Mouse (Mus musculus) 416B (cell line): Measurements from ENCODE around the gene Pdp2.
"Not testable (repeated sequence)": the region's sequence is repeated elsewhere in the genome, so short reads cannot be mapped to it uniquely, and the experiment has no call there.

Experiments
- DNase-seq: peaks from one replicate; pipeline ENCODE4 v3.0.0; 2011; ENCODE audit warnings: low read depth

Pdp2 gene

GRCm38 (mm10) chr8:104591133-104591834 is at the start of gene Pdp2:
Pdp2 (plus strand) TSS chr8:104591451.
- DNase-seq: peak; percentile 98

DNA sequence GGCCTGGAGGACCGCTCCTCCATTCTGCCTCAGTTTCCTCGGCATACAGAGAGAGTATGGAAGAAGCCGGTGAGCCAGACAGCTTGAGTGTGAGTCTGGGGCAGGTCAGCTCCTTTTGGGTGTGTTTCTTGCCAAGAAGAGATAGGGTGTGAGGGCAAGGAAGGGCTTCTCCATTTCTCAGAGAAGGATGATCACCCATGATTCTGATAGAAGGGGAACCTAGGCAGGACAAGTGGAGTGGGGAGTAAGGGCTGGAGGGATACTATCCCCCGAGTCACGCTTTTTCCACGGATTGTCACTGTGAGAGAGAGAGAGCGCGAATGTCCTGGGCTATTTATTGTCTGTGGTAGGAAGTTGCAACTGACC is 49.8 kb upstream of the Pdp2 start:
- DNase-seq: no peak

- DNase-seq: no peak
These were observed 49.1 kb upstream of the Pdp2 start for GRCm38 (mm10) chr8:104542160-104542559.

- no peak for DNase-seq
These were observed 47.7 kb upstream of the Pdp2 start for GRCm38 (mm10) chr8:104543440-104544045.

DNA sequence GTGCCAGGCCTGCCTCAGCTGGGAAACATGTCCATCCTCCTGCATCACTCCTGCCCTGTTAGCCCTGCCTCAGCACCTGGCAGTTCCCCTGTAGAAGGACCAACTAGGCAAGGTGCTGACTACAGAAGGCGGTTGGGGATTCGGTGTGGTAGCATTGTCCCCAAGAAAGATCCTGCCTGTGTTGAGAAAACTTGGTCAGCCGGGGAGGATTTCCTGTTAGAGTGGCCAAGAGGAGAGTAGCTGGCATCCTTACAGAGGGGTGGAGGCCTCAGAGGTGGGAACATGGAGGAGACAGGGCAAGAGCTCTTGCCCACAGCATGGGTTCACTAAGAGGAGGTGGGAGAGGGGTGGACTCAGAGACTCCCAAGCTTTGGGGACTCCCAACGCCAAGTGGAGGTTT is 36.1 kb upstream of the Pdp2 start:
- no peak for DNase-seq

DNA sequence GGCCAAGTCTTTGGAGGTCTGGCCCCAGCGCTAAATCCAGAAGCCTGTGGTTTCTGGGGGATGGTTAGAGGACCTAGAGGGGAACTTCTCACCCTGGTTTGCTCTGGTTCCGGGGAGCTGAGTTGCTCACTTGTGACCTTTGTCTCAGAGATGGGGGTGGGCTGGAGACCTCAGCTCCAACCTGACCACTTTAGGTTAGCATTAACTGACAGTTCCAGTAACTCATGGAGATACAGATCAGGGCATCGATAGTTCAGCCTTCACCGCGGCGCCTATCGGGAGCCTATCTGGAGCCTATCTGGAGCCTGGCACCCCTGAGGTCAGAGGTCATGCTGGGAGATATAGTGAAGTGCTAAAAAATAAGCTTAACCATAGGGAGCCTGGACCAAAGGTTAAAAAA is 34.0 kb upstream of the Pdp2 start:
- no peak for DNase-seq

GRCm38 (mm10) chr8:104560731-104561130 is 30.5 kb upstream of the Pdp2 start:
- DNase-seq: peak; percentile 23

- DNase-seq: peak; percentile 93
These were observed 26.4 kb upstream of the Pdp2 start for GRCm38 (mm10) chr8:104564633-104565456.

DNA sequence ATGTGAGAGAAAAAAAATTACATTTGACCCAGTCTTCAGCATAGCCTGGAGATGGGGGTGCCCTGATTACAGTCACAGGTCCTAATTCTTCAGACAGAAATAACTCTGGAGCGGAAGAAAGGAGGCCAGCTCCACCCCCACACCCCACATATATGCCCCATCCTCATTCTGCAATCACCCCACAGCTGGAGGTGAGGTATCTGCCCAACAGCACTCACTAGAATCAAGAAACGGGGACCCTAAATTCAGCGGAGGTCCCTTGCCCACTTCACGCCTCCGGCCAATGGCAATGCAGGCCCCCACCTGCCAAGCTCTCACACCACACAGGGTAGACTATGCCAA is 25.8 kb upstream of the Pdp2 start:
- no peak for DNase-seq

GRCm38 (mm10) chr8:104569559-104569958 is 21.7 kb upstream of the Pdp2 start:
- DNase-seq: peak; percentile 43

GRCm38 (mm10) chr8:104570436-104571343 is 20.6 kb upstream of the Pdp2 start:
- peak; percentile 93 for DNase-seq

DNA sequence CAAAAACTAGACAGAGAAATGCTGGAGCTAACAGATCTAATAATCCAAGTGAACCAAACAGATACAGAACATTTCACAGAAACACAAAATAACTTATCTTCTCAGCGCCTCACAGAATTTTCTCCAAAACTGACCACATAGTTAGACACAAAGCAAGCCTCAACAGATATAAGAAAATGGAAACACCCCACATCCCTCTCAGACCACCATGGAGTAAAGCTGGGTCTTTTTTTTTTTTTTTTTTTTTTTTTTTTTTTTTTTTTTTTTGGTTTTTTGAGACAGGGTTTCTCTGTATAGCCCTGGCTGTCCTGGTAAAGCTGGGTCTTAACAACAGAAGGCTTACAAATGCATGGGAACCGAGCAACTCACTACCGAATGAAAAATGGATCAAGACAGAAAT is 14.4 kb upstream of the Pdp2 start:
- DNase-seq: no peak

DNA sequence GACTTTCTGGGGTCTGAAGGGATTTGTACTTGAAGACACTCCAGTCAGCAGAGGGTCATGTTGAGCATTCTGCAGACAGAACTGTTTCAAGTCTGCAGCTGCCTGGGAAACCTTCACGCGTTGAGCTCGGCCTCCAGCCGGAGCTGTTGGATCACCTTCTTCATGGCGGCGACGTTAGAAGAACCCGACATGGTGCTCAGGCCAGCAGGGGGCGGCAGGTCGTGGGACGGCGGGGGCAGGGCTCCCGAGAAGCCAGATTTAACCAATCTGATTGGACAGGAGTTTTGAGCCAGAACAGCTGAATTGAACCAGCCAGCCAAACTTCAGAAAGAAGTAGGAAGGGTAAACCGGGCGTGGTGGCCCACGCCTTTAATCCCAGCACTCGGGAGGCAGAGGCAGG is 13.6 kb upstream of the Pdp2 start:
- DNase-seq: not testable (repeated sequence)

DNA sequence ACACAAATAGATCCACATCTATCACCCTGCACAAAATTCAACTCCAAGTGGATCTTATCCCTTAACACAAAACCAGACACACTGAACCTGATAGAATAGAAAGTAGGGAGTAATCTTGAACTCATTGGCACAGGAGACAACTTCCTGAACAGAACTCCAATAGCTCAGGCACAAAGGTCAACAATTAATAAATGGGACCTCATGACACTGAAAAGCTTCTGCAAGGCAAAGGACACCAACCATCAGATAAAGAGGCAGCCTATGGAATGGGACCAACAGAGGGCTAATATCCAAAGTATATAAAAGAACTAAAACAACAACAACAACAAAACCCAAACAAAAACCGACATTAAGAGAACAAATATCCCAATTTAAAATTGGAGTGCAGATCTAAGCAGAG is 6.7 kb upstream of the Pdp2 start:
- DNase-seq: no peak

- no peak for DNase-seq
These were observed 967 bp upstream of the Pdp2 start for GRCm38 (mm10) chr8:104590284-104590683.

- DNase-seq: no peak
These were observed 605 bp downstream of the Pdp2 start for GRCm38 (mm10) chr8:104591856-104592255.

DNA sequence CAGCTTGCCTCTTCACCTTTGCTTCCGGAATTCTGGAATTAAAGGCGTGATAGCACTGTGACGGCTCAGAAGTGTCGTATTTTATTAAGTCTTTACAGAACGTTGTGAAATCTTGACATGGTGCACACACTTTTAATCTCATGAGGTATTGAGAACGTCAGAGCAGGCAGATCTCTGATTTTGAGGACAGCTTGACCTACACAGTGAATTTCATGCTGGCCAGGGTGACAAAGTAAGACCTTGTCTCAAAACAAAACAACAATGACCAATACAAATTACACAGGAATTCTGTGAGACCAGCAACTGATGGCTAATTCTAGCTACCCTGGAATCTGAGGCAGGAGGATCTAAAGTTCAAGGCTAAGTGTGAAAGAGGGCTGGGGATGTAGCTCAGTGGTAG is 1.3 kb downstream of the Pdp2 start:
- DNase-seq: no peak

DNA sequence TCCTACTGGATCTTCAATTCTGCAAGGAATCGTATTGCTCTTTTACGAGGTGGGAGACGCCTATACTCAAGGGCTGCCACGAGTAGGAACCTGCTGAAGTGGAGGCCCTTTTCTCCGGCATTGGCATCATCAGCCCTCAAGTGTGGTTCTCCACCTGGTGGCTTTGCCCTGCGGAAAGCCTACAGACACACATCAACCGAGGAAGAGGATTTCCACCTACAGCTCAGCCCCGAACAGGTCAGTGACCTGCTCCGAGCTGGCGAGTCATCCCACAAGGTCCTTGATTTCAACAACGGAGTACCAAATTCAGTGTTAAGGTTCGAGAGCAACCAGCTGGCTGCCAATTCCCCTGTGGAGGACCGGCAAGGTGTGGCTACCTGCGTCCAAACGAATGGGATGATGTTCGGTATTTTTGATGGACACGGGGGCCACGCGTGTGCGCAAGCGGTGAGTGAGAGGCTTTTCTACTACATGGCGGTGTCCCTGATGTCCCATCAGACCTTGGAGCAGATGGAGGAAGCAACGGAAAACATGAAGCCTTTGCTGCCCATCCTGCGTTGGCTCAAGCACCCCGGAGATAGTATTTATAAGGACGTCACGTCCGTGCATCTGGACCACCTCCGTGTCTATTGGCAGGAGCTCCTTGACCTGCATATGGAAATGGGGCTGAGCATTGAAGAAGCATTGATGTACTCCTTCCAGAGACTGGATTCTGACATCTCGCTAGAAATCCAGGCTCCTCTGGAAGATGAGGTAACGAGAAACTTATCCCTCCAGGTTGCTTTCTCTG is 2.5 kb downstream of the Pdp2 start:
- no peak for DNase-seq

- DNase-seq: no peak
These were observed 3.5 kb downstream of the Pdp2 start for GRCm38 (mm10) chr8:104594611-104595362.

DNA sequence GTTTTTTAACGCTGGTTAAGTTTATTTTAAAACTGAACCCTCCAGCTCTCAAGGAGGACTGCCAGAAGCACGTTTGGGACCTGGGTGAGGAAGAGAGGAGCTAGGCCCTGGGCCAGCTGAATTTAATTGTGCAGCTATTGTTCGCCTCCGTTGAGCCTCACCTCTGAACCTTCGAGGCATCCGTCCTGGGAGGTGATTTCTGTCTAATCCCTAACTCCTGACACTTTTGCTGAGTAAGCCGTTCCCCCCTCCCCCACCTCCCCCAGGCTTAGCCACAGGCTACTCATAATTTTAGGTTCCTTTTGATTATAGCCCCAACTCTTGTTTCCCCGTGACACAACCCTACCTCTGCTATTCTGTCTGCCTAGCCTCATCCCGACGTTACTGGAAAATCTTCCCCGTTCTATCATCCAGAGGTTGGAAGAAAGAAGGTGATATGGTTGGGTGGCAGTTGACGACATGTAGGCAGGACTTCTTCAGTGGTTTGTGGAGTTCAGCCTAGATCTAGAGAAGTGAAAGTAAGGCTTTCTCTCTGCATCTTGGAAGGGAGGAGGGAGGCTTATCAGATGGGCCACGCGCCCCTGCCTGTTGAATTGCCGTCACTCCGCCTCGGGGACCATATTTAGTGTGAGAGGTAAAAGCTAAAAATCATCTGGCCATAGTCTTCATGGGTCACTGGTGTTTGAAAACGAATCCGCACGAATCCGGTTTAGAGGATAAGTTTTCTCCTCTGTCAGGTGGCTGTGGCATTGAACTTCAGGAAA is 4.7 kb downstream of the Pdp2 start:
- no peak for DNase-seq
